Mouse (Mus musculus): ENCODE data around the gene Lca5. TPM values are rescaled to one million over a fixed set of nuclear protein-coding genes. Genes with fewer than 3 reads are reported as not detected.

The Lca5 gene
- polyA plus RNA-seq, 1 experiment from 2014 or later = 1.0 TPM

DNA sequence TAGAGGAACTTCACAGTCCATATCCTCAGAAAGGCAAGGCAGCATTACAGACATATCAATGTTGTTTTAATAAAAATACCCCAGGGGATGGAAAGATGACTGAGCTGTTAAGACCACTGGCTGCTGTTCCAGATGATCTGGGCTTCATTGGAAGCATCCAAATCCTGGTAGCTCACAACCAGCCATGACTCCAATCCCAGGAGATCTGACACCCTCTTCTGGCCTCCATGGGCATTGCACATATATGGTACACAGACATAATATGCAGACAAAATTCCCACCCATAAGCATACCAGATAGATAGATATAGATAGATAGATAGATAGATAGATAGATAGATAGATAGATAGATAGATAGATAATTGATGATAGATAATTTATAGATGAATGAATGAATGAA lies 59.6 kb downstream of the Lca5 start:
- Histone ChIP-seq H3K27me3 (ENCODE audit: control insufficient read depth, insufficient read depth, low read depth, low read length) (no peaks in the 10 kb centered on the region), H3K9me3 (replicated peaks; ENCODE audit: control insufficient read depth, low read length) (no peaks in the 10 kb centered on the region), H3K4me2 (ENCODE audit: low read depth, low read length) (no peak overlapping the region), H3K4me3 (ENCODE audit: low read depth, low read length) (no peak overlapping the region), H3K9ac (ENCODE audit: low read depth, low read length) (no peak overlapping the region), H3K27ac (ENCODE audit: low read length) (no peak overlapping the region), H3K4me1 (ENCODE audit: control insufficient read depth, low read depth, low read length) (no peaks in the 10 kb centered on the region), H3K36me3 (ENCODE audit: control insufficient read depth, insufficient read depth) (no peaks in the 10 kb centered on the region)
- no peak for ATAC-seq (ENCODE audit: low read depth)

- Histone ChIP-seq H3K4me3 (ENCODE audit: low read depth, low read length) (no peak overlapping the region), H3K4me1 (ENCODE audit: control insufficient read depth, low read depth, low read length) (no peaks in the 10 kb centered on the region), H3K36me3 (ENCODE audit: control insufficient read depth, insufficient read depth) (no peaks in the 10 kb centered on the region), H3K9me3 (replicated peaks; ENCODE audit: control insufficient read depth, low read length) (no peaks in the 10 kb centered on the region), H3K4me2 (ENCODE audit: low read depth, low read length) (no peak overlapping the region), H3K27me3 (ENCODE audit: control insufficient read depth, insufficient read depth, low read depth, low read length) (no peaks in the 10 kb centered on the region), H3K9ac (ENCODE audit: low read depth, low read length) (no peak overlapping the region), H3K27ac (ENCODE audit: low read length) (no peak overlapping the region)
- ATAC-seq (ENCODE audit: low read depth) = no peak
- 75% methylated on average over 10 of the region's 10 CpGs for WGBS (ENCODE audit: insufficient replicate concordance)
These were observed 61.3 kb downstream of the Lca5 start for GRCm38 (mm10) chr9:83379661-83380060.

GRCm38 (mm10) chr9:83377132-83377531 lies 63.8 kb downstream of the Lca5 start:
- Histone ChIP-seq H3K9me3 (replicated peaks; ENCODE audit: control insufficient read depth, low read length) (no peaks in the 10 kb centered on the region), H3K9ac (ENCODE audit: low read depth, low read length) (no peak overlapping the region), H3K36me3 (ENCODE audit: control insufficient read depth, insufficient read depth) (no peaks in the 10 kb centered on the region), H3K4me2 (ENCODE audit: low read depth, low read length) (no peak overlapping the region), H3K27me3 (ENCODE audit: control insufficient read depth, insufficient read depth, low read depth, low read length) (no peaks in the 10 kb centered on the region), H3K4me1 (ENCODE audit: control insufficient read depth, low read depth, low read length) (no peaks in the 10 kb centered on the region), H3K4me3 (ENCODE audit: low read depth, low read length) (no peak overlapping the region), H3K27ac (ENCODE audit: low read length) (no peak overlapping the region)
- 54% methylated on average over 2 of the region's 2 CpGs for WGBS (ENCODE audit: insufficient replicate concordance)
- no peak for ATAC-seq (ENCODE audit: low read depth)

GRCm38 (mm10) chr9:83375522-83376176 lies 65.3 kb downstream of the Lca5 start:
- 13% methylated on average over 4 of the region's 4 CpGs for WGBS (ENCODE audit: insufficient replicate concordance)
- no peaks in the 10 kb centered on the region for H3K4me1 ChIP-seq (ENCODE audit: control insufficient read depth, low read depth, low read length)
- H3K4me3 ChIP-seq (ENCODE audit: low read depth, low read length) = no peak overlapping the region
- 0 out of 2 replicates have a peak, but pooled peaks have one; percentile 21 for ATAC-seq (ENCODE audit: low read depth)
- H3K9ac ChIP-seq (ENCODE audit: low read depth, low read length) = no peak overlapping the region
- H3K27ac ChIP-seq (ENCODE audit: low read length) = no peak overlapping the region
- no peak overlapping the region for H3K4me2 ChIP-seq (ENCODE audit: low read depth, low read length)
- no peaks in the 10 kb centered on the region for H3K27me3 ChIP-seq (ENCODE audit: control insufficient read depth, insufficient read depth, low read depth, low read length)
- no peaks in the 10 kb centered on the region for H3K9me3 ChIP-seq (replicated peaks; ENCODE audit: control insufficient read depth, low read length)
- no peaks in the 10 kb centered on the region for H3K36me3 ChIP-seq (ENCODE audit: control insufficient read depth, insufficient read depth)

GRCm38 (mm10) chr9:83370907-83371306 lies 70.0 kb downstream of the Lca5 start:
- 11% methylated on average over 1 of the region's 1 CpGs for WGBS (ENCODE audit: insufficient replicate concordance)
- H3K9ac ChIP-seq (ENCODE audit: low read depth, low read length) = no peak overlapping the region
- H3K4me2 ChIP-seq (ENCODE audit: low read depth, low read length) = no peak overlapping the region
- ATAC-seq (ENCODE audit: low read depth) = no peak
- no peaks in the 10 kb centered on the region for H3K4me1 ChIP-seq (ENCODE audit: control insufficient read depth, low read depth, low read length)
- no peak overlapping the region for H3K4me3 ChIP-seq (ENCODE audit: low read depth, low read length)
- H3K27me3 ChIP-seq (ENCODE audit: control insufficient read depth, insufficient read depth, low read depth, low read length) = no peaks in the 10 kb centered on the region
- H3K36me3 ChIP-seq (ENCODE audit: control insufficient read depth, insufficient read depth) = no peaks in the 10 kb centered on the region
- H3K9me3 ChIP-seq (replicated peaks; ENCODE audit: control insufficient read depth, low read length) = no peaks in the 10 kb centered on the region
- no peak overlapping the region for H3K27ac ChIP-seq (ENCODE audit: low read length)

GRCm38 (mm10) chr9:83368234-83368633 lies 72.7 kb downstream of the Lca5 start:
- no peak overlapping the region for H3K9ac ChIP-seq (ENCODE audit: low read depth, low read length)
- H3K4me3 ChIP-seq (ENCODE audit: low read depth, low read length) = no peak overlapping the region
- no peaks in the 10 kb centered on the region for H3K4me1 ChIP-seq (ENCODE audit: control insufficient read depth, low read depth, low read length)
- H3K27me3 ChIP-seq (ENCODE audit: control insufficient read depth, insufficient read depth, low read depth, low read length) = no peaks in the 10 kb centered on the region
- no peak overlapping the region for H3K27ac ChIP-seq (ENCODE audit: low read length)
- WGBS (ENCODE audit: insufficient replicate concordance) = 59% methylated on average over 1 of the region's 1 CpGs
- ATAC-seq (ENCODE audit: low read depth) = no peak
- H3K4me2 ChIP-seq (ENCODE audit: low read depth, low read length) = no peak overlapping the region
- no peaks in the 10 kb centered on the region for H3K9me3 ChIP-seq (replicated peaks; ENCODE audit: control insufficient read depth, low read length)
- H3K36me3 ChIP-seq (ENCODE audit: control insufficient read depth, insufficient read depth) = no peaks in the 10 kb centered on the region

DNA sequence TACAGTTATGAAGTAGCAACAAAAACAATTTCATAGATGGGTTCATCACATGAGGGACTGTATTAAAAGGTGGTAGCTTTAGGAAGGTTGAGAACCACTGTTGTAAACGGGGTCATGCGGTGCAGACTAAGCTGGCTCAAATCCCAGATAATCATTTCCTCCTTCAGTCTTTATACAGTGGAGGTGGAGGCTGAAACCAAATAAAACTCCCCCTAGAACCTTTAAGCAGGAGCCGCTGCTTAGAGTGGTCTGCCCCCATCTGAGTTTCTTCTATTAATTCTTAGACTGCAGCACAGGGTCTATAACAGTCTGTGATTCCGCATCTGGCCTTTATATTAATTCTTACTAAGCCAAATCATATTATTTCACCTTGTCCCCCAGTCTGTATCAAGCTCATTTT lies 85.1 kb downstream of the Lca5 start:
- ATAC-seq (ENCODE audit: low read depth) = no peak
- Histone ChIP-seq H3K36me3 (ENCODE audit: control insufficient read depth, insufficient read depth) (no peaks in the 10 kb centered on the region), H3K27me3 (ENCODE audit: control insufficient read depth, insufficient read depth, low read depth, low read length) (no peaks in the 10 kb centered on the region), H3K4me2 (ENCODE audit: low read depth, low read length) (no peak overlapping the region), H3K4me3 (ENCODE audit: low read depth, low read length) (no peak overlapping the region), H3K9ac (ENCODE audit: low read depth, low read length) (no peak overlapping the region), H3K4me1 (ENCODE audit: control insufficient read depth, low read depth, low read length) (no peaks in the 10 kb centered on the region), H3K9me3 (replicated peaks; ENCODE audit: control insufficient read depth, low read length) (no peaks in the 10 kb centered on the region), H3K27ac (ENCODE audit: low read length) (no peak overlapping the region)
- WGBS (ENCODE audit: insufficient replicate concordance) = 57% methylated on average over 4 of the region's 4 CpGs

DNA sequence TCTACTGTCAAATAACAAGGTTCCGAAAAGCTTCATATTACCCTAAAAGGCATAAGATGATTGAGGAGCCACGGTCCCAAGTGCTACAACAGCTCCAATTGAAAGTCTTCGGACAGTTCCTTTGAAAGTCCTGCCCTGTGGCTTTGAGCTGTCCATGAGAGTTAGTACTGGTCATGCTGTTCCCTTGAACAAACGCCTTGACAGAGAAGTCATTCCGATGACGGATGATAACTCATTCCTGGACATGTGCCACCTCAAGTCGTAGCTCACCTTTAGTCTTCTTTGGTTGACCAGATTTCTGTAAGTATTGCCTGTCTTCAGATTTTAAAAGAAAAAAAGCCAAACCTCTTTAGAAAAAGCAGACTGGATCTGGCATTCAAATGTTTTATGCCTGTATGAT lies 87.6 kb downstream of the Lca5 start:
- no peak overlapping the region for H3K27ac ChIP-seq (ENCODE audit: low read length)
- H3K4me3 ChIP-seq (ENCODE audit: low read depth, low read length) = no peak overlapping the region
- no peaks in the 10 kb centered on the region for H3K27me3 ChIP-seq (ENCODE audit: control insufficient read depth, insufficient read depth, low read depth, low read length)
- H3K9me3 ChIP-seq (replicated peaks; ENCODE audit: control insufficient read depth, low read length) = no peaks in the 10 kb centered on the region
- no peak for ATAC-seq (ENCODE audit: low read depth)
- WGBS (ENCODE audit: insufficient replicate concordance) = 68% methylated on average over 7 of the region's 7 CpGs
- no peaks in the 10 kb centered on the region for H3K36me3 ChIP-seq (ENCODE audit: control insufficient read depth, insufficient read depth)
- H3K4me2 ChIP-seq (ENCODE audit: low read depth, low read length) = no peak overlapping the region
- H3K9ac ChIP-seq (ENCODE audit: low read depth, low read length) = no peak overlapping the region
- H3K4me1 ChIP-seq (ENCODE audit: control insufficient read depth, low read depth, low read length) = no peaks in the 10 kb centered on the region

- H3K4me2 ChIP-seq (ENCODE audit: low read depth, low read length) = no peak overlapping the region
- WGBS (ENCODE audit: insufficient replicate concordance) = 40% methylated on average over 5 of the region's 5 CpGs
- no peaks in the 10 kb centered on the region for H3K9me3 ChIP-seq (replicated peaks; ENCODE audit: control insufficient read depth, low read length)
- no peaks in the 10 kb centered on the region for H3K27me3 ChIP-seq (ENCODE audit: control insufficient read depth, insufficient read depth, low read depth, low read length)
- no peak overlapping the region for H3K4me3 ChIP-seq (ENCODE audit: low read depth, low read length)
- H3K4me1 ChIP-seq (ENCODE audit: control insufficient read depth, low read depth, low read length) = no peaks in the 10 kb centered on the region
- H3K9ac ChIP-seq (ENCODE audit: low read depth, low read length) = no peak overlapping the region
- ATAC-seq (ENCODE audit: low read depth) = no peak
- no peaks in the 10 kb centered on the region for H3K36me3 ChIP-seq (ENCODE audit: control insufficient read depth, insufficient read depth)
- no peak overlapping the region for H3K27ac ChIP-seq (ENCODE audit: low read length)
These were observed 89.8 kb downstream of the Lca5 start for GRCm38 (mm10) chr9:83351171-83351570.

Measured in liver, embryonic 16.5 days (tissue).